Mouse (Mus musculus) heart, embryonic 14.5 days (tissue): Measurements from ENCODE around the gene Fam102b. TPM values are rescaled to one million over a fixed set of nuclear protein-coding genes. Genes with fewer than 3 reads are reported as not detected.

Source experiments
- ATAC-seq: fragments of 200-750 bp; cut with Nextera tagmentation; 2 replicates; pipeline ENCODE4 v1.8.0; 2017; ENCODE audit warnings: low read depth, moderate TSS enrichment; ENCODE audit not compliant: insufficient number of reproducible peaks, insufficient read depth, low FRiP score
- H3K27ac ChIP-seq, 2 experiments: fragments of 200-500 bp in 1 of 2; fragments of 300-500 bp in 1 of 2; sonication (generic) in 1 of 2; replicated peaks in 1 of 2; 2 replicates each; pipeline ENCODE4 v1.5.1; 2012 to 2014; ENCODE audit warnings: low read depth in 2 of 2, low read length in 2 of 2, control low read depth in 1 of 2, mild to moderate bottlenecking in 1 of 2, mixed read lengths in 1 of 2; ENCODE audit not compliant: control insufficient read depth in 1 of 2, insufficient read depth in 1 of 2
- H3K27me3 ChIP-seq: fragments of 300-500 bp; sonication (generic); 2 replicates; pipeline ENCODE4 v1.6.1; 2014; ENCODE audit warnings: mild to moderate bottlenecking, low read length, control low read depth; ENCODE audit not compliant: control insufficient read depth, insufficient read depth
- H3K36me3 ChIP-seq: fragments of 300-500 bp; sonication (generic); 2 replicates; pipeline ENCODE4 v1.6.1; 2014; ENCODE audit warnings: mild to moderate bottlenecking, control low read depth, low read length, mixed read lengths; ENCODE audit not compliant: control insufficient read depth, insufficient read depth
- H3K4me1 ChIP-seq, 2 experiments: fragments of 200-500 bp in 1 of 2; fragments of 300-500 bp in 1 of 2; sonication (generic) in 1 of 2; 2 replicates each; pipeline ENCODE4 v1.6.1; 2012 to 2014; ENCODE audit warnings: low read length in 2 of 2, control low read depth in 1 of 2, mixed read lengths in 1 of 2; ENCODE audit not compliant: control insufficient read depth in 2 of 2, insufficient read depth in 2 of 2
- H3K4me2 ChIP-seq: fragments of 300-500 bp; sonication (generic); 2 replicates; pipeline ENCODE4 v1.6.1; 2014; ENCODE audit warnings: mild to moderate bottlenecking, low read length
- H3K4me3 ChIP-seq, 2 experiments: fragments of 200-500 bp in 1 of 2; fragments of 300-500 bp in 1 of 2; sonication (generic) in 1 of 2; 2 replicates each; pipeline ENCODE4 v1.5.1; 2012 to 2014; ENCODE audit warnings: low read length in 2 of 2, mild to moderate bottlenecking in 2 of 2, control low read depth in 1 of 2, low read depth in 1 of 2, moderate library complexity in 1 of 2; ENCODE audit not compliant: control insufficient read depth in 1 of 2, insufficient read depth in 1 of 2
- H3K9ac ChIP-seq: fragments of 300-500 bp; sonication (generic); 2 replicates; pipeline ENCODE4 v1.6.1; 2014; ENCODE audit warnings: mild to moderate bottlenecking, low read length
- H3K9me3 ChIP-seq: fragments of 300-500 bp; sonication (generic); 2 replicates; pipeline ENCODE4 v1.6.1; 2016; ENCODE audit warnings: low read length, control low read depth; ENCODE audit not compliant: control insufficient read depth
- WGBS: fragments of 180-500 bp; shearing (Covaris S2); extraction: QIAGEN DNeasy Blood & Tissue Kit; methylation state at CpG from one replicate; pipeline ENCODE4 v1.1.7; 2014; 5-methylcytosine and 5-hydroxymethylcytosine counted together
- polyA plus RNA-seq: library from polyadenylated mRNA; unstranded; fragments of >200 nt; fragmentation: Nextera tagmentation; extraction: Ambion mirVana; gene quantifications from 2 replicates; pipeline ENCODE4 v1.2.1, GENCODE M21; 2014

Gene Fam102b
- polyA plus RNA-seq, 1 experiment from 2014 or later = 9.4 TPM

- Histone ChIP-seq H3K36me3 (no peaks in the 10 kb centered on the region), H3K9ac (no peak overlapping the region), H3K27me3 (no peaks in the 10 kb centered on the region), H3K4me1 (peaks cover 4 to 5% of the 10 kb centered on the region in 2 experiments; a peak in 3 of 4 replicates), H3K27ac (no peak overlapping the region), H3K4me2 (no peak overlapping the region), H3K4me3 (no peak overlapping the region), H3K9me3 (no peaks in the 10 kb centered on the region)
- 85% methylated on average over 3 of the region's 3 CpGs for whole genome bisulfite sequencing
- no peak for ATAC-seq
These were observed 19.0 kb upstream of the Fam102b start for GRCm38 (mm10) chr3:109046428-109046827.

- Histone ChIP-seq H3K27ac (no peak overlapping the region), H3K9ac (no peak overlapping the region), H3K4me3 (no peak overlapping the region), H3K36me3 (no peaks in the 10 kb centered on the region), H3K4me1 (no peaks in the 10 kb centered on the region), H3K27me3 (no peaks in the 10 kb centered on the region), H3K9me3 (no peaks in the 10 kb centered on the region), H3K4me2 (no peak overlapping the region)
- no peak for ATAC-seq
- WGBS = 62% methylated on average over 7 of the region's 7 CpGs
These were observed 16.0 kb upstream of the Fam102b start for GRCm38 (mm10) chr3:109043395-109043794.

- no peaks in the 10 kb centered on the region for H3K9me3 ChIP-seq
- H3K27me3 ChIP-seq = no peaks in the 10 kb centered on the region
- ATAC-seq = no peak
- H3K36me3 ChIP-seq = no peaks in the 10 kb centered on the region
- H3K9ac ChIP-seq = no peak overlapping the region
- H3K4me2 ChIP-seq = no peak overlapping the region
- no peak overlapping the region for H3K4me3 ChIP-seq
- H3K4me1 ChIP-seq = no peaks in the 10 kb centered on the region
- no peak overlapping the region for H3K27ac ChIP-seq
- 83% methylated on average over 4 of the region's 4 CpGs for WGBS
These were observed 13.5 kb upstream of the Fam102b start for GRCm38 (mm10) chr3:109040908-109041307.

GRCm38 (mm10) chr3:109034411-109034810 lies 7.0 kb upstream of the Fam102b start:
- Histone ChIP-seq H3K9me3 (no peaks in the 10 kb centered on the region), H3K9ac (no peak overlapping the region), H3K36me3 (no peaks in the 10 kb centered on the region), H3K4me3 (no peak overlapping the region), H3K4me2 (no peak overlapping the region), H3K27me3 (no peaks in the 10 kb centered on the region), H3K27ac (no peak overlapping the region), H3K4me1 (no peaks in the 10 kb centered on the region)
- ATAC-seq = no peak
- WGBS = 86% methylated on average over 1 of the region's 1 CpGs

GRCm38 (mm10) chr3:109032306-109032705 lies 4.9 kb upstream of the Fam102b start:
- H3K27ac ChIP-seq = no peak overlapping the region
- ATAC-seq = no peak
- peaks cover 0 to 4% of the 10 kb centered on the region in 2 experiments; a peak in 1 of 4 replicates for H3K4me1 ChIP-seq
- no peaks in the 10 kb centered on the region for H3K9me3 ChIP-seq
- H3K4me3 ChIP-seq = no peak overlapping the region
- no peaks in the 10 kb centered on the region for H3K27me3 ChIP-seq
- H3K9ac ChIP-seq = no peak overlapping the region
- H3K36me3 ChIP-seq = no peaks in the 10 kb centered on the region
- H3K4me2 ChIP-seq = no peak overlapping the region
- 51% methylated on average over 2 of the region's 2 CpGs for WGBS

- peaks cover 0 to 4% of the 10 kb centered on the region in 2 experiments; a peak in 1 of 4 replicates for H3K4me1 ChIP-seq
- no peaks in the 10 kb centered on the region for H3K27me3 ChIP-seq
- ATAC-seq = no peak
- no peak overlapping the region for H3K27ac ChIP-seq
- no peak overlapping the region for H3K9ac ChIP-seq
- no peaks in the 10 kb centered on the region for H3K9me3 ChIP-seq
- H3K36me3 ChIP-seq = no peaks in the 10 kb centered on the region
- no peak overlapping the region for H3K4me3 ChIP-seq
- H3K4me2 ChIP-seq = no peak overlapping the region
- WGBS = 86% methylated on average over 3 of the region's 3 CpGs
These were observed 4.2 kb upstream of the Fam102b start for GRCm38 (mm10) chr3:109031626-109032025.

- Histone ChIP-seq H3K27me3 (no peaks in the 10 kb centered on the region), H3K27ac (no peak overlapping the region), H3K4me3 (no peak overlapping the region), H3K4me1 (peaks cover 0 to 7% of the 10 kb centered on the region in 2 experiments; a peak in 1 of 4 replicates), H3K4me2 (no peak overlapping the region), H3K9me3 (no peaks in the 10 kb centered on the region), H3K9ac (no peak overlapping the region), H3K36me3 (no peaks in the 10 kb centered on the region)
- no peak for ATAC-seq
- 53% methylated on average over 6 of the region's 6 CpGs for WGBS
These were observed 3.4 kb upstream of the Fam102b start for GRCm38 (mm10) chr3:109030817-109031216.

- Histone ChIP-seq H3K36me3 (no peaks in the 10 kb centered on the region), H3K9ac (no peak overlapping the region), H3K4me1 (peaks cover 2 to 9% of the 10 kb centered on the region in 2 experiments; a peak in 2 of 4 replicates), H3K4me2 (no peak overlapping the region), H3K4me3 (no peak overlapping the region), H3K9me3 (no peaks in the 10 kb centered on the region), H3K27me3 (no peaks in the 10 kb centered on the region), H3K27ac (no peak overlapping the region)
- 67% methylated on average over 5 of the region's 5 CpGs for WGBS
- ATAC-seq = no peak
These were observed 2.3 kb upstream of the Fam102b start for GRCm38 (mm10) chr3:109029661-109030060.
